Mouse (Mus musculus): Measurements from ENCODE around the gene Nab2. TPM values are rescaled to one million over a fixed set of nuclear protein-coding genes. Genes with fewer than 3 reads are reported as not detected.

Gene Nab2
- 16.0 TPM for polyA plus RNA-seq (2014; fragmentation: Illumina TruSeq; extraction: RNeasy Lipid Tissue Mini Kit (QIAGEN cat#74804); ENCODE audit: insufficient read depth, low read depth, low replicate concordance)

GRCm38 (mm10) chr10:127668093-127669050 is at the start of gene Nab2:
Gene Nab2, minus strand, starts transcription at chr10:127668568.

GRCm38 (mm10) chr10:127704766-127705220 is 36.4 kb upstream of the Nab2 start, which contains the start of gene Myo1a:
Gene Myo1a, plus strand, starts transcription at chr10:127705170.

GRCm38 (mm10) chr10:127666501-127667268 is 1.7 kb downstream of the Nab2 start, which contains the start of gene Nemp1:
Gene Nemp1, plus strand, starts transcription at chr10:127666901.

GRCm38 (mm10) chr10:127642772-127643552 is 25.4 kb downstream of the Nab2 start, which contains the start of gene Stat6:
Gene Stat6, plus strand, starts transcription at chr10:127642986.

GRCm38 (mm10) chr10:127620406-127621190 is 47.8 kb downstream of the Nab2 start, which contains the start of gene Lrp1:
Gene Lrp1, minus strand, starts transcription at chr10:127621148.

Other genes with a start within 250 kb of the Nab2 start
- gene Stac3, start 166.9 kb downstream of the Nab2 start, polyA plus RNA-seq (2014; fragmentation: Illumina TruSeq; extraction: RNeasy Lipid Tissue Mini Kit (QIAGEN cat#74804); ENCODE audit: insufficient read depth, low read depth, low replicate concordance) = 0.55 TPM
- 63.4 TPM for gene Ndufa4l2, start 153.6 kb downstream of the Nab2 start, polyA plus RNA-seq (2014; fragmentation: Illumina TruSeq; extraction: RNeasy Lipid Tissue Mini Kit (QIAGEN cat#74804); ENCODE audit: insufficient read depth, low read depth, low replicate concordance)
- gene Shmt2, start 146.1 kb downstream of the Nab2 start, polyA plus RNA-seq (2014; fragmentation: Illumina TruSeq; extraction: RNeasy Lipid Tissue Mini Kit (QIAGEN cat#74804); ENCODE audit: insufficient read depth, low read depth, low replicate concordance) = 14.9 TPM
- 0.18 TPM for gene Nxph4, start 134.0 kb downstream of the Nab2 start, polyA plus RNA-seq (2014; fragmentation: Illumina TruSeq; extraction: RNeasy Lipid Tissue Mini Kit (QIAGEN cat#74804); ENCODE audit: insufficient read depth, low read depth, low replicate concordance)
- gene Lrp1, start 47.4 kb downstream of the Nab2 start, polyA plus RNA-seq (2014; fragmentation: Illumina TruSeq; extraction: RNeasy Lipid Tissue Mini Kit (QIAGEN cat#74804); ENCODE audit: insufficient read depth, low read depth, low replicate concordance) = 96.5 TPM
- 41.9 TPM for gene Stat6, start 25.6 kb downstream of the Nab2 start, polyA plus RNA-seq (2014; fragmentation: Illumina TruSeq; extraction: RNeasy Lipid Tissue Mini Kit (QIAGEN cat#74804); ENCODE audit: insufficient read depth, low read depth, low replicate concordance)
- 5.7 TPM for gene Nemp1, start 1.7 kb downstream of the Nab2 start, polyA plus RNA-seq (2014; fragmentation: Illumina TruSeq; extraction: RNeasy Lipid Tissue Mini Kit (QIAGEN cat#74804); ENCODE audit: insufficient read depth, low read depth, low replicate concordance)
- 0.15 TPM for gene Myo1a, start 36.6 kb upstream of the Nab2 start, polyA plus RNA-seq (2014; fragmentation: Illumina TruSeq; extraction: RNeasy Lipid Tissue Mini Kit (QIAGEN cat#74804); ENCODE audit: insufficient read depth, low read depth, low replicate concordance)
- gene Tac2, start 55.9 kb upstream of the Nab2 start, polyA plus RNA-seq (2014; fragmentation: Illumina TruSeq; extraction: RNeasy Lipid Tissue Mini Kit (QIAGEN cat#74804); ENCODE audit: insufficient read depth, low read depth, low replicate concordance) = not detected
- gene Zbtb39, start 71.0 kb upstream of the Nab2 start, polyA plus RNA-seq (2014; fragmentation: Illumina TruSeq; extraction: RNeasy Lipid Tissue Mini Kit (QIAGEN cat#74804); ENCODE audit: insufficient read depth, low read depth, low replicate concordance) = 3.3 TPM
- gene Gpr182, start 83.2 kb upstream of the Nab2 start, polyA plus RNA-seq (2014; fragmentation: Illumina TruSeq; extraction: RNeasy Lipid Tissue Mini Kit (QIAGEN cat#74804); ENCODE audit: insufficient read depth, low read depth, low replicate concordance) = 12.8 TPM
- gene Rdh1, start 91.2 kb upstream of the Nab2 start, polyA plus RNA-seq (2014; fragmentation: Illumina TruSeq; extraction: RNeasy Lipid Tissue Mini Kit (QIAGEN cat#74804); ENCODE audit: insufficient read depth, low read depth, low replicate concordance) = not detected
- not detected for gene Rdh16f1, start 91.2 kb upstream of the Nab2 start, polyA plus RNA-seq (2014; fragmentation: Illumina TruSeq; extraction: RNeasy Lipid Tissue Mini Kit (QIAGEN cat#74804); ENCODE audit: insufficient read depth, low read depth, low replicate concordance)
- 0.19 TPM for gene Rdh9, start 107.8 kb upstream of the Nab2 start, polyA plus RNA-seq (2014; fragmentation: Illumina TruSeq; extraction: RNeasy Lipid Tissue Mini Kit (QIAGEN cat#74804); ENCODE audit: insufficient read depth, low read depth, low replicate concordance)
- not detected for gene Rdh16, start 132.6 kb upstream of the Nab2 start, polyA plus RNA-seq (2014; fragmentation: Illumina TruSeq; extraction: RNeasy Lipid Tissue Mini Kit (QIAGEN cat#74804); ENCODE audit: insufficient read depth, low read depth, low replicate concordance)
- not detected for gene Rdh19, start 181.4 kb upstream of the Nab2 start, polyA plus RNA-seq (2014; fragmentation: Illumina TruSeq; extraction: RNeasy Lipid Tissue Mini Kit (QIAGEN cat#74804); ENCODE audit: insufficient read depth, low read depth, low replicate concordance)
- not detected for gene Rdh16f2, start 197.9 kb upstream of the Nab2 start, polyA plus RNA-seq (2014; fragmentation: Illumina TruSeq; extraction: RNeasy Lipid Tissue Mini Kit (QIAGEN cat#74804); ENCODE audit: insufficient read depth, low read depth, low replicate concordance)
- not detected for gene Rdh7, start 220.2 kb upstream of the Nab2 start, polyA plus RNA-seq (2014; fragmentation: Illumina TruSeq; extraction: RNeasy Lipid Tissue Mini Kit (QIAGEN cat#74804); ENCODE audit: insufficient read depth, low read depth, low replicate concordance)
- gene Sdr9c7, start 229.9 kb upstream of the Nab2 start, polyA plus RNA-seq (2014; fragmentation: Illumina TruSeq; extraction: RNeasy Lipid Tissue Mini Kit (QIAGEN cat#74804); ENCODE audit: insufficient read depth, low read depth, low replicate concordance) = not detected

All from lung, adult 10 weeks (tissue).